Mouse (Mus musculus) embryonic facial prominence, embryonic 10.5 days (tissue): ENCODE data around the gene Gif. TPM values are rescaled to one million over a fixed set of nuclear protein-coding genes. Genes with fewer than 3 reads are reported as not detected.
A peak's percentile ranks its signal among the peaks of the same experiment; 100 is the strongest.

Experiments
- DNase-seq: peaks from one replicate; pipeline ENCODE4 v3.0.0-alpha.2; 2017; ENCODE audit warnings: low spot score
- H3K27ac ChIP-seq: fragments of 300-500 bp; sonication (generic); replicated peaks from 2 replicates; pipeline ENCODE4 v1.5.1; 2016; ENCODE audit warnings: mild to moderate bottlenecking
- H3K27me3 ChIP-seq: fragments of 300-500 bp; sonication (generic); replicated peaks from 2 replicates; pipeline ENCODE4 v1.6.1; 2016; ENCODE audit warnings: low read depth, mild to moderate bottlenecking; ENCODE audit not compliant: poor library complexity, severe bottlenecking
- H3K36me3 ChIP-seq: fragments of 300-500 bp; sonication (generic); replicated peaks from 2 replicates; pipeline ENCODE4 v1.6.1; 2016; ENCODE audit warnings: mild to moderate bottlenecking, moderate library complexity
- H3K4me1 ChIP-seq: fragments of 300-500 bp; sonication (generic); 2 replicates; pipeline ENCODE4 v1.6.1; 2016
- H3K4me3 ChIP-seq: fragments of 300-500 bp; sonication (generic); 2 replicates; pipeline ENCODE4 v1.5.1; 2016; ENCODE audit warnings: mild to moderate bottlenecking, moderate library complexity
- H3K9me3 ChIP-seq: fragments of 300-500 bp; sonication (generic); 2 replicates; pipeline ENCODE4 v1.6.1; 2016; ENCODE audit warnings: mild to moderate bottlenecking
- WGBS: fragments of 180-500 bp; shearing (Covaris S2); methylation state at CpG from one replicate; pipeline ENCODE4 v1.1.7; 2016; 5-methylcytosine and 5-hydroxymethylcytosine counted together
- polyA plus RNA-seq: library from polyadenylated mRNA; unstranded; fragments of >200 nt; fragmentation: Nextera tagmentation; extraction: Ambion mirVana; gene quantifications from 2 replicates; pipeline ENCODE4 v1.2.1, GENCODE M21; 2016

The Gif gene
- polyA plus RNA-seq, 1 experiment from 2014 or later, result not detected

- no peaks in the 10 kb centered on the region for H3K27me3 ChIP-seq
- no peak overlapping the region for H3K4me3 ChIP-seq
- no peaks in the 10 kb centered on the region for H3K9me3 ChIP-seq
- DNase-seq, result no peak
- WGBS, result 69% methylated on average over 2 of the region's 2 CpGs
- no peak overlapping the region for H3K27ac ChIP-seq
- no peaks in the 10 kb centered on the region for H3K36me3 ChIP-seq
- H3K4me1 ChIP-seq, result peaks cover 8% of the 10 kb centered on the region
These were observed 59.9 kb downstream of the Gif start for GRCm38 (mm10) chr19:11807251-11807650.

DNA sequence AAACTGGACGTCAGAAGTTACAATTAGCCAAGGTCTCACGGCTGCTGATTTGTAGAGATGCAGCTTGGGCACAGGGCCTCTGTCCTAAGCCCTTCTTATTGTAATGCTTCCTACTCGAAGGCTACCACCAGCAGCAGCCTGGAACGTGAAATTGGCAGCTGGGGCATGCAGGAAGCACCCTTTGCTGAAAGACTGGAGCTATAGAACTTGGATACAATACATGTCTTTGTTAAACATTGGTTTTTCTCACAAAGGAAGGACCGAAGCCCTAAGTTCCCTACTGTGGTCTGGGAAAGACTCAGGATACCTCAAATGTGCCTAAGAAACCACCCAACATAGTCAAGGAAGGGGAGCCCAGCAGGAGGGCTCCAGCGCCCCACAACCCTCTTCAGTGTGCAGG is 60.5 kb downstream of the Gif start:
- DNase-seq, result no peak
- Histone ChIP-seq H3K27ac (no peak overlapping the region), H3K27me3 (no peaks in the 10 kb centered on the region), H3K9me3 (no peaks in the 10 kb centered on the region), H3K4me1 (peaks cover 10% of the 10 kb centered on the region), H3K4me3 (no peak overlapping the region), H3K36me3 (no peaks in the 10 kb centered on the region)
- 41% methylated on average over 6 of the region's 6 CpGs for WGBS

- Histone ChIP-seq H3K4me1 (peaks cover 10% of the 10 kb centered on the region), H3K27me3 (no peaks in the 10 kb centered on the region), H3K27ac (no peak overlapping the region), H3K4me3 (no peak overlapping the region), H3K36me3 (no peaks in the 10 kb centered on the region), H3K9me3 (no peaks in the 10 kb centered on the region)
- no peak for DNase-seq
- 91% methylated on average over 2 of the region's 2 CpGs for WGBS
These were observed 61.1 kb downstream of the Gif start for GRCm38 (mm10) chr19:11808452-11808851.

- Histone ChIP-seq H3K27me3 (peaks cover 5% of the 10 kb centered on the region), H3K36me3 (no peaks in the 10 kb centered on the region), H3K4me1 (peaks cover 16% of the 10 kb centered on the region), H3K9me3 (no peaks in the 10 kb centered on the region), H3K27ac (no peak overlapping the region), H3K4me3 (no peak overlapping the region)
- DNase-seq, result no peak
- 87% methylated on average over 5 of the region's 5 CpGs for WGBS
These were observed 62.8 kb downstream of the Gif start for GRCm38 (mm10) chr19:11810003-11810758.

DNA sequence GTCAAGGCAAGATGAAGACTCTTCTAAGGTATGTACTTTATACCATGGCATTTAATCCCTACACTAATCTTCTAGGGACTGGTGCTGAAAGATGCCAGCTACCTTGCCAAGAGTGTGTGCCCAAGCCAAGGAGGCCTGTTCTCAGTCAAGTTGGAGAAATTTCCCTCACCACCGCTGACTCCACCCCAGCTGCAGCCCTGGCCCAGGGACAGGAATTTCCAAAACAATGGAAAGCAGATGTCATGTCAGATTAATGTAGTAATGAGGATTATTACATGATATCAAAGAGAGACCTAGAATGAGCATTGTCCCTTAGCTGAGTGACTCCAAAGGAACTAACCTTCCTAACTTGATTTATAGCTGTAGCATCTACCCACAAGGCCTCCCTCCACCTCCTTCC is 63.5 kb downstream of the Gif start:
- no peak for DNase-seq
- 81% methylated on average over 1 of the region's 1 CpGs for WGBS
- Histone ChIP-seq H3K9me3 (no peaks in the 10 kb centered on the region), H3K36me3 (no peaks in the 10 kb centered on the region), H3K4me1 (peaks cover 16% of the 10 kb centered on the region), H3K4me3 (no peak overlapping the region), H3K27me3 (peaks cover 12% of the 10 kb centered on the region), H3K27ac (no peak overlapping the region)

GRCm38 (mm10) chr19:11811688-11812365 is 64.5 kb downstream of the Gif start:
- no peak overlapping the region for H3K27ac ChIP-seq
- no peaks in the 10 kb centered on the region for H3K9me3 ChIP-seq
- peaks cover 21% of the 10 kb centered on the region for H3K27me3 ChIP-seq
- 47% methylated on average over 5 of the region's 5 CpGs for WGBS
- no peak overlapping the region for H3K4me3 ChIP-seq
- H3K4me1 ChIP-seq, result peaks cover 16% of the 10 kb centered on the region
- no peaks in the 10 kb centered on the region for H3K36me3 ChIP-seq
- peak; percentile 42 for DNase-seq

Other genes starting within 250 kb of the Gif start
- 1.6 and 1.9 TPM in 2 replicates for gene Ms4a6b, start 231.0 kb upstream of the Gif start, polyA plus RNA-seq
- gene Ms4a4d, start 210.8 kb upstream of the Gif start, polyA plus RNA-seq, result 0.58 and 0.82 TPM in 2 replicates
- 0.89 and 1.7 TPM in 2 replicates for gene Ms4a6d, start 142.7 kb upstream of the Gif start, polyA plus RNA-seq
- not detected in 2 replicates for gene Ms4a2, start 123.8 kb upstream of the Gif start, polyA plus RNA-seq
- 0.21 and 0.31 TPM in 2 replicates for gene Ms4a3, start 106.7 kb upstream of the Gif start, polyA plus RNA-seq
- gene Oosp2, start 87.0 kb upstream of the Gif start, polyA plus RNA-seq, result not detected in 2 replicates
- not detected in 2 replicates for gene Oosp1, start 56.4 kb upstream of the Gif start, polyA plus RNA-seq
- not detected in 2 replicates for gene Oosp3, start 50.5 kb upstream of the Gif start, polyA plus RNA-seq
- 58.5 and 59.5 TPM in 2 replicates for gene Mrpl16, start 22.8 kb downstream of the Gif start, polyA plus RNA-seq
- gene Stx3, start 71.8 kb downstream of the Gif start, polyA plus RNA-seq, result 9.8 and 10.7 TPM in 2 replicates
- gene Olfr1417, start 91.7 kb downstream of the Gif start, polyA plus RNA-seq, result not detected in 2 replicates
- not detected in 2 replicates for gene Olfr1418, start 113.5 kb downstream of the Gif start, polyA plus RNA-seq
- not detected in 2 replicates for gene Olfr1419, start 127.6 kb downstream of the Gif start, polyA plus RNA-seq
- not detected in 2 replicates for gene Olfr1420, start 139.0 kb downstream of the Gif start, polyA plus RNA-seq
- gene Patl1, start 164.8 kb downstream of the Gif start, polyA plus RNA-seq, result 23.4 and 23.6 TPM in 2 replicates
- 2.8 and 3.5 TPM in 2 replicates for gene Osbp, start 218.4 kb downstream of the Gif start, polyA plus RNA-seq